Mouse (Mus musculus): Measurements from ENCODE around the gene Ppp1r1c. TPM values are rescaled to one million over a fixed set of nuclear protein-coding genes. Genes with fewer than 3 reads are reported as not detected.

Gene Ppp1r1c
- not detected for polyA plus RNA-seq (2012; fragmentation: generic; extraction: Trizol)

DNA sequence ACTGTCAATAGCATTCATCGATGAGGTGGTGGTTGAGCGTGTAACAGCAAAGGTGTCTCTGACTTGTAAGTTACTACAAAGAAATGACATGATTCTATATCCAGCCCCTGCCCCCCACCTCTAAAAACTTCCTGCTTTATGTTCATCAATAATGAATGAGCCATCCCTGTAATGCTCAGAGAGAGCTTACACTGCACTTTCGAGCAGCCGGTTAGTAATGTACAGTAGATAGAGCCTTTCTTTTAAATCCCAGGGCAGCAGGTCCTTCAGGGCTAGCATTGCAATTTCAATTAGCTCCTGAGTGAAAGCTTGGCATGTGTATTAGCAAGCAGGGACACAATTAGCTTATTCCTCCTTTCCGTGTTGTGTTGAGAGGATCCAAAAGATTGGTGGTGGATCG is at the start of gene Ppp1r1c:
Gene Ppp1r1c, plus strand, starts transcription at position 206 of the 400 bp plus-strand sequence.

Other genes with a start within 250 kb of the Ppp1r1c start
- 1 to 10 TPM in 1 of 2 experiments, under 1 TPM in 1; 0.71 to 7.0 TPM for gene Itprid2, start 72.4 kb upstream of the Ppp1r1c start, polyA plus RNA-seq (2012; fragmentation: generic; extraction: Trizol)

Measured in C3H10T1/2 (cell line).